Mouse (Mus musculus): Measurements from ENCODE around the gene Alpl.

Alpl gene

GRCm38 (mm10) chr4:137712963-137713362 is 83.2 kb downstream of the Alpl start:
- no peak for DNase-seq

GRCm38 (mm10) chr4:137707216-137707990 is 88.8 kb downstream of the Alpl start:
- DNase-seq, result peak; percentile 59 to 72

GRCm38 (mm10) chr4:137706510-137706909 is 89.7 kb downstream of the Alpl start:
- DNase-seq, result no peak

- no peak for DNase-seq
These were observed 90.8 kb downstream of the Alpl start for GRCm38 (mm10) chr4:137705379-137705778.

GRCm38 (mm10) chr4:137704561-137704960 is 91.6 kb downstream of the Alpl start:
- DNase-seq, result no peak

- no peak for DNase-seq
These were observed 93.1 kb downstream of the Alpl start for GRCm38 (mm10) chr4:137703077-137703476.

- DNase-seq, result no peak
These were observed 95.2 kb downstream of the Alpl start for GRCm38 (mm10) chr4:137700960-137701359.

- no peak for DNase-seq
These were observed 96.6 kb downstream of the Alpl start for GRCm38 (mm10) chr4:137699264-137700211.

- DNase-seq, result peak; percentile 73 to 78
These were observed 97.9 kb downstream of the Alpl start for GRCm38 (mm10) chr4:137698076-137698985.

GRCm38 (mm10) chr4:137697156-137697885 is 98.9 kb downstream of the Alpl start:
- DNase-seq, result no peak

GRCm38 (mm10) chr4:137695900-137696299 is 100.3 kb downstream of the Alpl start:
- no peak for DNase-seq

GRCm38 (mm10) chr4:137695300-137695699 is 100.9 kb downstream of the Alpl start:
- DNase-seq, result no peak

GRCm38 (mm10) chr4:137692107-137692902 is 103.9 kb downstream of the Alpl start:
- DNase-seq, result no peak

Data from cerebellum, postnatal 36 days (tissue).